Mouse (Mus musculus): ENCODE results near the gene Alkbh8. TPM values are rescaled to one million over a fixed set of nuclear protein-coding genes. Genes with fewer than 3 reads are reported as not detected.
A peak's percentile ranks its signal among the peaks of the same experiment; 100 is the strongest.
"Not testable (repeated sequence)": the region's sequence is repeated elsewhere in the genome, so short reads cannot be mapped to it uniquely, and the experiment has no call there.

Alkbh8 gene
- polyA plus RNA-seq (2012; rRNA removed): 1.0 and 1.6 TPM in 2 replicates

- WGBS: 1% methylated on average over 20 of the region's 20 CpGs
- peak; percentile 71 for DNase-seq (ENCODE audit: low read depth, low spot score)
These were observed at the start of gene Alkbh8 for GRCm38 (mm10) chr9:3334962-3335767. Alkbh8 (plus strand) TSS chr9:3335140.

DNA sequence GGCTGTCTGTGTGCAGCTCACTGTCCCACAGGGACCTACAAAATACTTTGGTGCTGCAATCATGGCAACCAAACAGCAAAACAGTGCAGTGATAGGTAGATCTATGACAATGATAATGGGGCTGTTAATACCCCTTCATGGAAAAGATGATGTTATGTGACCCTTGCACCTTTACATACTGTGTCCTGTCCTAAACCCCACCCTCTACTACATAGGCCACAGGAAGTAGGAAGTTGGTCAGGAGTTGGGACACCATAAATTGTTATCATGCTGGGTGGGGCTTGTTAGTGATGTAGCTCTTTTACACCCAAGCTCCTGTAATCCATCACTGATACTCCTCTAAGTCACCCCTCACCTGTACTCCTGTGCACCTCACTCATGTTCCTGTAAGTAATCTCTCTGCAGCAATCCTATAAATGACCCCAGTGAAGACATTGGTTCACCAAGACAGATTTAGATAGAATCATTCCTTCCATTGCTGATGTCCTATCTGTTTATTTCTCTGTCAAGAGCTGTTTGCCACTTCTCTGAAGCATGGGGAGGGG lies 25.6 kb upstream of the Alkbh8 start:
- DNase-seq (ENCODE audit: low read depth, low spot score): no peak

GRCm38 (mm10) chr9:3310016-3310415 lies 24.9 kb upstream of the Alkbh8 start:
- WGBS: 83% methylated on average over 2 of the region's 2 CpGs
- no peak for DNase-seq (ENCODE audit: low read depth, low spot score)

- not testable (repeated sequence) for DNase-seq (ENCODE audit: low read depth, low spot score)
- WGBS: 27% methylated on average over 9 of the region's 9 CpGs
These were observed 7.4 kb upstream of the Alkbh8 start for GRCm38 (mm10) chr9:3327342-3328053.

DNA sequence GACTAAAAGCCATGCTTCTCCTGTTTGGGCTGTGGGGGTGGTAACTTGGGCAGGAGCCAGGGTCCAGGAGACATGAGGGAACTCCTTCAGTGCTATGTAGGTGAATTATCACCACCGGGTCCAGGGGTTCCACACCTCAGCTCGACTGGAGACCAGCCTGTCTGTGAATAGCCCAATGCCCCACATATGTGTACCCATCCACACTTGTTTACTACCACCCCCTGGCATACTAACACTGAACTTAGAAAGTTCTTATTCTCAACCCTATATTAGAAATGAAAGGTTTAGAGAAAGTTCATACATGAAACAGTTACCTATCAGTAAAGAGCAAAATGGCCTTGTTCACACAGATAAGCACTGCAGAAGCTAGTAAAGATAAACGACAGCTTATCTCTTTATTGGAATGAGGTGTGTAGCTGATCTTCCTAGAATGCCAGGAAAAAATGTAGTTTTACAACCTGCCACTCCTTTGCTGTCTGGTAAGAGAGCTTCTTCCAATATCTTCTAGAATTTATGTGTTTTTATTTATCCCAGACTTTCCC lies 6.8 kb upstream of the Alkbh8 start:
- WGBS: 14% methylated on average over 3 of the region's 3 CpGs

DNA sequence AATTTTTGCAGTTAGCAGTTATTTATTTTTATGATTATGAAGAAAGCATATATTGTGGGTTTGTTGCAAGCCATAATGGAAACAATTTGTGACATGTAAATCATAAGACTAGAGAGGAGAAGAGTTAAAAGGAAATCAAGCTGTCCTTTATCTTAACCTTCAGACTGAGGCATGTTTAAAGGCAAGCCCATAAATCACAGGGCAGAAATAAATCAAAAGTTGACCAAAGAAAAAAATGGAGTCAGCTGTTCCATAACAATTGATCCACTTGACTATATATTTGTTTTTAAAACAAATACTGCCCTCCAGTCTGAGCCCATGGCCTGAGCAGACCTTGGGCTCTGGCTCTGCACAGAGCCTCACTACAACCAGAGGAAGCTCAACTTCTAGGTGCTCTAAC lies 4.6 kb upstream of the Alkbh8 start:
- no peak for DNase-seq (ENCODE audit: low read depth, low spot score)

More for the DNA sequence above, 6.8 kb upstream of the Alkbh8 start:
- no peak for DNase-seq (ENCODE audit: low read depth, low spot score)

- 77% methylated on average over 3 of the region's 3 CpGs for WGBS
- no peak for DNase-seq (ENCODE audit: low read depth, low spot score)
These were observed 4.1 kb upstream of the Alkbh8 start for GRCm38 (mm10) chr9:3330737-3331384.

DNA sequence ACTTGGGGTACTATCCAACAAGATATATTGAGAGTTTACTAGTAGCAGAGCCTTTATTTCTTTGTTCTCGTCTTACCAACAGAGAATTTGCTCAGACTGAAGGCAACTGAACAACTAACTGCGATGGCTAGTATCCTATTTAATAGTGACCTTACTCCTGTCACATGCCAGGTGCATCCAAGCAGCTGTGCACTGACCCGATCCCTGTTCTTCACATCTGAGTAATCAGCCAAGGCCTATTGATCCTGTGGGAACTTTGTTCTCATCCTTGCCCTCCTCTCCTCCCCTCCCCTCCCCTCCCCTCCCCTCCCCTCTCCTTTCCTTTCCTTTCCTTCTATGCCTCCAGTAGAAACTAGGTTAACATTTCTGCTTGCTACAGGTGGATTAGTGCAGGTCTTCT lies 1.7 kb downstream of the Alkbh8 start:
- DNase-seq (ENCODE audit: low read depth, low spot score): no peak

GRCm38 (mm10) chr9:3345136-3345535 lies 10.2 kb downstream of the Alkbh8 start:
- DNase-seq (ENCODE audit: low read depth, low spot score): no peak

More for the DNA sequence above, 1.7 kb downstream of the Alkbh8 start:
- 84% methylated on average over 3 of the region's 3 CpGs for WGBS

DNA sequence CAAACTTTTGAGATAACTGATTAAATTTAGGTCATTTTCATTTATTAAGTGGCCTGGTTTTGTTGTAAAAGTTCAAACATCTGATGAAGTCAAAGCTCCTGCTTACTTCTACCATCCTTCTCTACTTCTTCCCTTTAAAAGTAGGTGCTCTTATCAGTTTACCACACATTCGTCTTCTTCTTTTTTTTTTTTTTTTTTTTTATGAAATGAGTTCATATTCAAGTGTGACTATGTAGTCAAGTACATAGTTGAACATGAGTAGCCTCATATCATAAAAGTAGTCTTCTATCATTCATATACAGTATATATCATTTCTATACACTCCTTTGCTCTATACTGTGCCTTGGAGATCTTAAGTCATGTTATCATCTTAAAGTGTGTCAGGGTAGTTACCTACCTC lies 11.0 kb downstream of the Alkbh8 start:
- 67% methylated on average over 1 of the region's 1 CpGs for WGBS

GRCm38 (mm10) chr9:3350056-3350455 lies 15.1 kb downstream of the Alkbh8 start:
- WGBS: 58% methylated on average over 1 of the region's 1 CpGs
- DNase-seq (ENCODE audit: low read depth, low spot score): no peak

More for the DNA sequence above, 11.0 kb downstream of the Alkbh8 start:
- DNase-seq (ENCODE audit: low read depth, low spot score): no peak

GRCm38 (mm10) chr9:3376323-3376722 lies 41.4 kb downstream of the Alkbh8 start:
- 67% methylated on average over 1 of the region's 1 CpGs for WGBS
- not testable (repeated sequence) for DNase-seq (ENCODE audit: low read depth, low spot score)

DNA sequence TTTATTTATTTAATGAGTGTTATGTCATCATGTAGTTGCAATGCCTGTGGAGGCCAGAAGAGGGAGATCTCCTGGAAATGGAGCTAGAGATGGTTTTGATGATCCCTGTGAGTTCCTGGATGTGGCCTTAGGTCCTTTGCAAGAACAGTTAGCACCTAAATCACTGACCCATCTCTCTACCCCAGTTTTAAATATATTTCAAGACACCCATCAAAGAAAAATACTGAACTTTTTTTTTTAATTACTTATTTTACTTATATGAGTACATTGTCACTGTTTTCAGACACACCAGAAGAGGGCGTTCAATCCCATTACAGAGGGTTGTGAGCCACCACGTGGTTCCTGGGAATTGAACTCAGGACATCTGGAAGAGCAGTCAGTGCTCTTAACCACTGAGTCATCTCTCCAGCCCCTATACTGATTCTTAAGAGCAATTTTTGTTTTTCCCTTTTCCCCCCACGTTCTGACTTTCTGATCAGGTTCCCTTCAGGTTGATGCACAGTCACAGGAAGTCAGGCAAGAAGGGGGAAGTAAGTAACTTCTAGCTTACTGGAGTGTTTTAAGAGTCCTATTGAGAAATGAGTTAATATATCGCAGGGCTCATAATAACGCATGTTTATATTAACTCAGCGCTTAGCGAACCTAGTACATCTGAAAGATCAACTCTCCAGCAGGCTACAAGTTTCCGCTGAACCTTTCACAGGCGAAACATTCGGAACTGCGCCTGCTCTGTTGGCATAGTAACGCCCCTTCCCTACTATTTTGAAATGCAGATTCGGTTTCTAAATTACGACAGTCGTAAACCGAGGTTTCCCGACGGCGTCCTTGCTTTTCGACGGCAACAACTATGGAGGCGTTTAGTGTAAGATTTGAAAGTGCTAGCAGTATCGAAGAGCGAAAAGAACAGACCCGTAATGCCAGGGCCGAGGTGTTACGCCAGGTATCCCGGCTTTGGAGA lies 68.6 kb downstream of the Alkbh8 start, which contains the start of gene Cwf19l2:
Cwf19l2 (plus strand) TSS at position 342 of the 958 bp plus-strand sequence.
- WGBS: under 1% methylated on average over 28 of the region's 28 CpGs
- DNase-seq (ENCODE audit: low read depth, low spot score): peak; percentile 80

GRCm38 (mm10) chr9:3404372-3404771 lies 69.4 kb downstream of the Alkbh8 start:
- under 1% methylated on average over 13 of the region's 13 CpGs for WGBS
- no peak for DNase-seq (ENCODE audit: low read depth, low spot score)

DNA sequence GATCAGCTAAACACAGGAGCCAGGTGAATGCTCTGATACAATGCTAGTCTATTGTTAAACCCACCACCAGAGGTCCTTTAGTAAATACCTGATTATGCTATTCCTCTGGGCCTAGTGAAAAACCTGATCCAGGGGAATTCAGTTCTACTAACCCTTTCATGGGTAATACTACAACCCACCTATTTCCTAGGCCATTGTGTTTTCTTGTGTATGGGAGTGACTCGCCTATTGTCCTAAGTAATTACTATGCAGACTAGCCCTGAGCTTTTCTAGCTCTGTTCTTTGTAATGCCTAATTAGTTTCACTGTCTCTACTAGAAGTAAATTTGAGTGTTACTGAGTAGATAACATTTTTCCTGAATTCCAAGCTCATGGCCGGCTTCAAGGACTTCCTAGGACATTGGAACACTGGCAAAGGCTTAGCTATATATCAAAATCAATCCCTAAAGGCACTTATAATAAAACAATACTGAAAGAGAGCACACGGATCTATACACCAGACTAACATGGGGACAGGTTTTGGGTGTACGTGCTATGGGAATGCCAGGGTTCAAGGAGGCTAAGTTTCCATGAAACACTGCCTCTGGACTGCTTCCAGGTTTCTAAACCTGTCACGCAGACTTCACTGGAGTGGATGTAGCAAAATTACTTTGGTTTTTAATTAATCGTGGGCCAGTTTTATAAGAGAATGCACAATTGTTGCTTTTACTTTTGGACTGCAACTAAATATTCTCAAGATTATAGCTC lies 104.8 kb downstream of the Alkbh8 start:
- DNase-seq (ENCODE audit: low read depth, low spot score): not testable (repeated sequence)
- 92% methylated on average over 6 of the region's 6 CpGs for WGBS

Data from large intestine, adult 2 months (tissue).